Mouse (Mus musculus) bone marrow macrophage, adult 2 months (primary cell): Measurements from ENCODE around the gene Snai3. TPM values are rescaled to one million over a fixed set of nuclear protein-coding genes. Genes with fewer than 3 reads are reported as not detected.

Experiments
- H3K27ac ChIP-seq: 2 replicates; pipeline ENCODE4 v1.5.1; 2012; ENCODE audit warnings: low read depth, low read length; ENCODE audit not compliant: insufficient read depth
- H3K4me1 ChIP-seq: 2 replicates; pipeline ENCODE4 v1.6.1; 2012; ENCODE audit warnings: low read length; ENCODE audit not compliant: control insufficient read depth, insufficient read depth
- H3K4me3 ChIP-seq: 2 replicates; pipeline ENCODE4 v1.5.1; 2012; ENCODE audit warnings: mild to moderate bottlenecking, low read length, moderate library complexity; ENCODE audit not compliant: insufficient read depth
- CTCF ChIP-seq: IDR thresholded peaks from 2 replicates; pipeline ENCODE4 v1.5.1; 2012; ENCODE audit warnings: low read depth, mild to moderate bottlenecking, low read length, moderate library complexity
- POLR2A ChIP-seq: IDR thresholded peaks from 2 replicates; pipeline ENCODE4 v1.6.1; 2012; ENCODE audit warnings: mild to moderate bottlenecking, low read depth, low read length, borderline replicate concordance
- polyA plus RNA-seq: library from polyadenylated mRNA; stranded (reverse); fragments of >200 nt; gene quantifications from 2 replicates; pipeline ENCODE4 v1.2.4, GENCODE M21; 2012; ENCODE audit not compliant: missing spikeins, insufficient read depth, insufficient read length

Snai3 gene
- polyA plus RNA-seq, 1 experiment, result not detected

DNA sequence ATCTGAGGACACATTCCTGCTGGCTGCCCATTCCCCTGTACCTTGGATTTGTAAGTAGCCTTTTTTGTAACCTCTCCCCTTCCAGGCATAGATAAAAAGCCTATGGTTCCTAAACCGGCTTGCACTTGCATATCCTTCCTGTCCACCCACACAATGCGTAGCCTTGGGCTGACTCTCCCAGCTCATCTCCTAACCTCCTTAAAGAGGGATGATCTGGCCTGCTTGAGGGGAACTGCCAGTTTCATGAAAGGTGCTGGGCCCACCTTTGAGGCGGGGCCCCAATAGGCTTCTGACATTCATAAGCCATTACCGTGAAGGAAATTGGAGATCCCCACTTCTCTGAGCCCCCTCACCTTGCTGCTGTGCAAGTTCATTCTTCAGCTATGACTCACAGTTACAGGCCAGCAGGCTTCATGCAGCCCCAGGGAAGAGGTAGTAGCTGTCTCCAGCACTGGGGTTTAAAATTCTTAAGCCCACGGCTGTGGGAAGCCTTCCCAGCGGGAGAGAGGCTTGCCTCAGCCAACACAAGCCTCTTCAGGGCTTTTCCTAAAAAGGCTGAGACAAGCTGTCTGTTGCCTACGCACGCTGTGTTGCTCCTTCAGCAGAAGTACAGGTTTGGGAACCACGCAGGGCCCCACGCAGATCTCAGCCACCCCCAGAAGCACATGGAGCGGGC lies 1.1 kb upstream of the Snai3 start:
- TF ChIP-seq CTCF (no peak), POLR2A (no peak)
- Histone ChIP-seq H3K27ac (no peak overlapping the region), H3K4me1 (peaks cover 21% of the 10 kb centered on the region), H3K4me3 (no peak overlapping the region)

GRCm38 (mm10) chr8:122459990-122460389 lies 543 bp downstream of the Snai3 start:
- no peak overlapping the region for H3K4me3 ChIP-seq
- no peak for TF ChIP-seq CTCF
- TF ChIP-seq POLR2A, result no peak
- no peak overlapping the region for H3K27ac ChIP-seq
- H3K4me1 ChIP-seq, result peaks cover 18% of the 10 kb centered on the region

- Histone ChIP-seq H3K27ac (no peak overlapping the region), H3K4me1 (peaks cover 21% of the 10 kb centered on the region), H3K4me3 (no peak overlapping the region)
- TF ChIP-seq POLR2A (no peak), CTCF (no peak)
These were observed 1.2 kb downstream of the Snai3 start for GRCm38 (mm10) chr8:122459218-122459900.

GRCm38 (mm10) chr8:122457171-122457570 lies 3.4 kb downstream of the Snai3 start:
- Histone ChIP-seq H3K4me1 (peaks cover 14% of the 10 kb centered on the region), H3K4me3 (no peak overlapping the region)
- TF ChIP-seq POLR2A (no peak), CTCF (no peak)

GRCm38 (mm10) chr8:122454409-122454808 lies 6.1 kb downstream of the Snai3 start:
- no peak overlapping the region for H3K27ac ChIP-seq
- H3K4me3 ChIP-seq, result no peak overlapping the region
- H3K4me1 ChIP-seq, result peaks cover 8% of the 10 kb centered on the region
- TF ChIP-seq CTCF, result no peak
- TF ChIP-seq POLR2A, result no peak

More at GRCm38 (mm10) chr8:122457171-122457570, 3.4 kb downstream of the Snai3 start:
- H3K27ac ChIP-seq, result no peak overlapping the region

DNA sequence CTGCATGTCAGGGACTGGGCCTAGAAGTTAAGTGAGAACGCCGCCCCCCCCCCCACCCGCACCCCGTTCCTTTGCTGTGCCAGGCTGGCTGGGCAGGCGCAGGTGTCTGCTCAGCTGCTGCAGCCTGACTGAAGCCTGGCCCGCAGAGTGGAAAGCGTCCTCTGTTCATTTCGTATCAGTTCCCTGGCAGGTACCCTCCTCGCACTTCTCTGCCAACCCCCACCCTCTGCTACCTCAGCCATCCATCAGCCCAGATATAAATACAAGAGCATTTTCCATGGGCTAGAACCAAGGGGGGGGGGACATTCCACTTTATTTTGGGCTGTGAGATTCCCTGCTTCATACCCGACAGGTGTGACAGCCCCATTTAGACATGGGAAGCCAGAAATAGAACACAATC lies 8.4 kb downstream of the Snai3 start:
- TF ChIP-seq POLR2A, result no peak
- TF ChIP-seq CTCF, result no peak
- Histone ChIP-seq H3K4me3 (no peak overlapping the region), H3K4me1 (peaks cover 7% of the 10 kb centered on the region), H3K27ac (no peak overlapping the region)

DNA sequence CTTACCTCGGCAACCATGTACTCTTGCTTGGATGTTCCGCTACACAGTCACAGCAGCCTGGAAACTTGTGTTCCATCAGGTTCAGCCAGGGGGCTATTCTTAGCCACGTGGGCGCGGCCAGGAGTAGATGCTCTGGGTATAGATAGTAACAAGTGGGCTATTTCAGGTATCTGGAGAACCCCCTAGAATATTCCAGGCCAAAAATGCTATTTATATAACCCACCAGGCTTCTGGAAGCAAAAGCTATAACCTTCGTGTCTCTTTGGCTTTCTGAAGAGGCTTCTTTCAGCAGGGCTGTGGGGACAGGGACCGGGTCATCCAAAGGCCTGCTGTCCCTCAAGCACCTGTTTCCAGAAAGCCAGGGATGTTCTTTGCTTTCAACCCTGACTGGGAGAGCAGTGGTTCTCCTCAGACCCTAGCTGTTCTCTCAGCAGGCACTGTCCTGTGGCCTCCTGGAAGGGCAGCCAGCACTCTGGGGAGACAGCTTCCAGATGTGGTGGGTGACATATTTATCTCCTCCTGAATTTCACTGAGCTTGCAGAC lies 9.3 kb downstream of the Snai3 start:
- no peak overlapping the region for H3K4me3 ChIP-seq
- peaks cover 7% of the 10 kb centered on the region for H3K4me1 ChIP-seq
- TF ChIP-seq POLR2A (no peak), CTCF (no peak)
- H3K27ac ChIP-seq, result no peak overlapping the region

DNA sequence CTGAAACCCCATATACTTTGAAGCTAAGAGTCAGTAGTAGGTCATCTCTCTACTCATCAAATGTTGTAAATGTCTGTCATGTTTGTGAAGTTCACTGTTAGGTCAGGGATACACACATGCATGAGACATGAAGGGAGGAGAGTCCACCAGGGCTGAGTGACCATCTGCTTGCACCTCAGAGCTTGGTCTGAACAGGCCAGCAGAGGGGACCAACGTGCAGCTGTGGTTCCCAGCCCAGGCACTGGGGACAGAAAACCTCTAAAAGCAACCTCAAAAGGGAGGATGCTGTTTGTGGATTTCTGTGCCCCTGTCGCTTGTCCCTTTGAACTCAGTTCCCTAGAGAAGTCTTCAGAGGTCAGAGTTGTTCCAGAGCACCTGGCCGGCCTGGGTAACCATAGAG lies 15.3 kb downstream of the Snai3 start:
- peaks cover 4% of the 10 kb centered on the region; the same call in 1 of the 2 replicates for H3K4me1 ChIP-seq
- H3K27ac ChIP-seq, result no peak overlapping the region
- H3K4me3 ChIP-seq, result no peak overlapping the region
- TF ChIP-seq POLR2A (no peak), CTCF (no peak)

- peak overlapping the region; percentile 76 for H3K27ac ChIP-seq
- TF ChIP-seq POLR2A, result no peak
- TF ChIP-seq CTCF, result no peak
- peak overlapping the region; percentile 62 for H3K4me3 ChIP-seq
- H3K4me1 ChIP-seq, result peaks cover 6% of the 10 kb centered on the region; the same call in 1 of the 2 replicates
These were observed 16.3 kb downstream of the Snai3 start for GRCm38 (mm10) chr8:122444058-122444748.
